Mouse (Mus musculus): ENCODE results near the gene Cd300lf. TPM values are rescaled to one million over a fixed set of nuclear protein-coding genes. Genes with fewer than 3 reads are reported as not detected.

Gene Cd300lf
- polyA plus RNA-seq, 1 experiment, result not detected

DNA sequence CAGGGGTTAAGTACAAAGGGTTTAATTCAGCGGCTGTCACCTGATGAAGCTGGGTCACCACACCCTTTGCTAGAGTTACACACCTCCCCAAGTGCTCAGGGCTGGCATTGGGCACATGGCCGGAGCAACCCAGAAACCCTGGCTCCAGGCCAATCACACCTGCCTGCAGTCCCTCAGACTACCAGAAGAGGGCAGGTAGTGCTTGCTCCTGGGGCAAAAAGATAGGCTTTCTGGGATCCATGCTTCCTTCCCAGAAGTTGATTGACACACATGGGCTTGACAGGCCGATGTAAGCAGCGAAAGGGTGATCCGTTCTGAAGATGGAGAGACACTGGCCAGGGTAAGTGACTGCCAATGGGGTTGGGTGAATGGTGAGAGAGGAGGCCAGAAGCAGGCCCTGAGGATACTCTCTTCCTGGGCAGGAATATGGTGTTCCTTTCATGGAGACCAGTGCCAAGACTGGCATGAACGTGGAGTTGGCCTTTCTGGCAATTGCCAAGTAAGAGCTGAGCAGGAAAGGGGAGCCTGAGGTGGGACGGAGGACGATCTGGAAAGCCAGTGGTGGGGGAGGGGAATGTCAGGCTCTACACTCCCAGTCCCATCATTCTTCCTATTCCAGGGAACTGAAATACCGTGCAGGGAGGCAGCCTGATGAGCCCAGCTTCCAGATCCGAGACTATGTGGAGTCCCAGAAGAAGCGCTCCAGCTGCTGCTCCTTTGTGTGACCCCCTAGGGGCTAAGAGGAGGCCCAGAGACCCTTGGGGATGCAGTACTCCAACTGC is 26.4 kb upstream of the Cd300lf start:
- no peak overlapping the region for H3K4me3 ChIP-seq (ENCODE audit: insufficient read depth, poor library complexity, severe bottlenecking)
- no peaks in the 10 kb centered on the region for H3K79me3 ChIP-seq (ENCODE audit: low read depth)
- H3K27me3 ChIP-seq (ENCODE audit: control insufficient read depth, insufficient read depth, insufficient read length), result peaks cover 6% of the 10 kb centered on the region
- TF ChIP-seq MYOD1 (IDR thresholded peaks at IDR 0.05; ENCODE audit: control insufficient read depth, insufficient read length, low read depth) (no peak), FOSL1 (IDR thresholded peaks at IDR 0.05; ENCODE audit: insufficient read depth, low read length, poor library complexity, severe bottlenecking) (no peak), MYOG (IDR thresholded peaks at IDR 0.05; ENCODE audit: control insufficient read depth, extremely low read depth, insufficient read length) (no peak), MAX (IDR thresholded peaks at IDR 0.05) (peak; percentile 29), CTCF (IDR thresholded peaks at IDR 0.05; ENCODE audit: control insufficient read depth, insufficient read depth, insufficient read length) (peak; percentile 41), USF1 (IDR thresholded peaks at IDR 0.05; ENCODE audit: low read depth) (peak; percentile 14), CEBPB (IDR thresholded peaks at IDR 0.05; ENCODE audit: low read depth) (no peak)
- no peak overlapping the region for H3ac ChIP-seq (ENCODE audit: control insufficient read depth, insufficient read length, low read depth)
- no peaks in the 10 kb centered on the region for H3K36me3 ChIP-seq (ENCODE audit: control insufficient read depth, insufficient read depth)
- no peaks in the 10 kb centered on the region for H3K79me2 ChIP-seq (ENCODE audit: control insufficient read depth, insufficient read depth)

DNA sequence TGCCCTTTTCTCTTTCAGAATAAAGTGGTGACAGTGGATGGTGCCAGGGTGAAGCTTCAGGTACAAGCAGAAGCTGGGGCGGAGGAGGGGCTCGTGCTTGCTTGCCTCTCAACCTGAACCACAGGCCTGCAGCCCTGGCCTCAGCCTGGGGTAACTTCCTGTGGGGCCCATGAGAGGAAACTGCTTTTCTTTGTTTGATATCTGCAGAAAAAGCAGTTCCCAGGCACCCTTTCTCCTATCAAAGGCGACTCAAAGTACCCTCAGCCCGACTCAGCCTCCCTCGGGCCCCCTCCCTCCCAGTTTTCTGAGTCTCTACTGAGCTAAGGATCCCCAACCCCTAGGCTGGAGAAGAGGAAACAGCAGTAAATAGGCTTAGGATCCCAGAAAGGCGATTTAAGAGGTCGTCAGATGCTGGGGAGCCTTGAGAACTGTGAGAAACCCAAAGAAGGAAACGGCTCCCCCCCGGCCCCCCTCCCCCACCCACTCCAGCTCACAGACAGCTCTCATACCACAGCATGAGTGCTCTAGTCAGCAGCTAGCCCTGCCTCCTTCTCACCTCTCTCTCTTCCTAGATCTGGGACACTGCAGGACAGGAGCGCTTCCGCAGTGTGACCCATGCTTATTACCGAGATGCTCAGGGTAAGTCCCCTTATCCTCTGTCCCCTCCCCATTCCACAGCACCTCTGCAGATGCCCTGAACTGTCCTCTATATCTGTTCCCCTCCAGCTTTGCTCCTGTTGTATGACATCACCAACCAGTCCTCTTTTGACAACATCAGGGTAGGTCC is 24.3 kb upstream of the Cd300lf start:
- H3K79me2 ChIP-seq (ENCODE audit: control insufficient read depth, insufficient read depth), result no peaks in the 10 kb centered on the region
- H3K79me3 ChIP-seq (ENCODE audit: low read depth), result no peaks in the 10 kb centered on the region
- no peaks in the 10 kb centered on the region for H3K36me3 ChIP-seq (ENCODE audit: control insufficient read depth, insufficient read depth)
- H3K4me3 ChIP-seq (ENCODE audit: insufficient read depth, poor library complexity, severe bottlenecking), result no peak overlapping the region
- H3ac ChIP-seq (ENCODE audit: control insufficient read depth, insufficient read length, low read depth), result no peak overlapping the region
- TF ChIP-seq MAX (IDR thresholded peaks at IDR 0.05) (no peak), CTCF (IDR thresholded peaks at IDR 0.05; ENCODE audit: control insufficient read depth, insufficient read depth, insufficient read length) (no peak), MYOD1 (IDR thresholded peaks at IDR 0.05; ENCODE audit: control insufficient read depth, insufficient read length, low read depth) (no peak), CEBPB (IDR thresholded peaks at IDR 0.05; ENCODE audit: low read depth) (no peak), FOSL1 (IDR thresholded peaks at IDR 0.05; ENCODE audit: insufficient read depth, low read length, poor library complexity, severe bottlenecking) (no peak), MYOG (IDR thresholded peaks at IDR 0.05; ENCODE audit: control insufficient read depth, extremely low read depth, insufficient read length) (no peak), USF1 (IDR thresholded peaks at IDR 0.05; ENCODE audit: low read depth) (no peak)
- H3K27me3 ChIP-seq (ENCODE audit: control insufficient read depth, insufficient read depth, insufficient read length), result peaks cover 17% of the 10 kb centered on the region

DNA sequence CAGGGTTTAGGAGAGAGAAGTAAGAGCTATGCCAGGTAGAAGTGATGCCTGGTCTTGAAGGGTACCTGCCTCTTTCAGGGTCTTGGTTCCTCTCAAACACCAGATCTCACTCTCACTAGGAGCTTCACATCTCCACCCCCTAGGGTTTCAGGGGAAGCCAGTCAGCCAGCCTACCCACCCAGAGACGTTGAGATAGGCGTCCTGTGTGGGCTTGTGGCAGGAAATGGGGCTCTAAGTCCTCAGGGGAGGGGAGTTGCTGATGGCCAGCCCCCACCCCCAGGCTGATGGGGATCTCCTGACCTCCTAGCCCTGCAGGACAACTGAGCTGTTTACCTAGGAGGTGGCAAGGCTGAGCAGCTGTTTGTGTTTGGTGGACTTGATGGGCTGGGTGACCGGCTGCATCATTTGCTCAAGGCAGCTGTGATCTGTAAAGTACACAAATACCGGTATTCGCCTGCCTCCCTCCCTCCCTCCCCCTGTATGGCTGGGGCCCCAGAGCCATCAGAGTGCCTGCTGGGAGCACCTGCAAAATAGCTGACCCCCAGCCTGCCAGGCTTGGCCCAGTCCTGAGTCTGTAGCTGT is 21.4 kb upstream of the Cd300lf start:
- Histone ChIP-seq H3K79me3 (ENCODE audit: low read depth) (no peaks in the 10 kb centered on the region), H3ac (ENCODE audit: control insufficient read depth, insufficient read length, low read depth) (no peak overlapping the region), H3K36me3 (ENCODE audit: control insufficient read depth, insufficient read depth) (no peaks in the 10 kb centered on the region), H3K27me3 (ENCODE audit: control insufficient read depth, insufficient read depth, insufficient read length) (peaks cover 17% of the 10 kb centered on the region), H3K79me2 (ENCODE audit: control insufficient read depth, insufficient read depth) (no peaks in the 10 kb centered on the region), H3K4me3 (ENCODE audit: insufficient read depth, poor library complexity, severe bottlenecking) (no peak overlapping the region)
- TF ChIP-seq MYOG (IDR thresholded peaks at IDR 0.05; ENCODE audit: control insufficient read depth, extremely low read depth, insufficient read length) (no peak), FOSL1 (IDR thresholded peaks at IDR 0.05; ENCODE audit: insufficient read depth, low read length, poor library complexity, severe bottlenecking) (no peak), CTCF (IDR thresholded peaks at IDR 0.05; ENCODE audit: control insufficient read depth, insufficient read depth, insufficient read length) (no peak), MYOD1 (IDR thresholded peaks at IDR 0.05; ENCODE audit: control insufficient read depth, insufficient read length, low read depth) (no peak), USF1 (IDR thresholded peaks at IDR 0.05; ENCODE audit: low read depth) (no peak), MAX (IDR thresholded peaks at IDR 0.05) (no peak)

DNA sequence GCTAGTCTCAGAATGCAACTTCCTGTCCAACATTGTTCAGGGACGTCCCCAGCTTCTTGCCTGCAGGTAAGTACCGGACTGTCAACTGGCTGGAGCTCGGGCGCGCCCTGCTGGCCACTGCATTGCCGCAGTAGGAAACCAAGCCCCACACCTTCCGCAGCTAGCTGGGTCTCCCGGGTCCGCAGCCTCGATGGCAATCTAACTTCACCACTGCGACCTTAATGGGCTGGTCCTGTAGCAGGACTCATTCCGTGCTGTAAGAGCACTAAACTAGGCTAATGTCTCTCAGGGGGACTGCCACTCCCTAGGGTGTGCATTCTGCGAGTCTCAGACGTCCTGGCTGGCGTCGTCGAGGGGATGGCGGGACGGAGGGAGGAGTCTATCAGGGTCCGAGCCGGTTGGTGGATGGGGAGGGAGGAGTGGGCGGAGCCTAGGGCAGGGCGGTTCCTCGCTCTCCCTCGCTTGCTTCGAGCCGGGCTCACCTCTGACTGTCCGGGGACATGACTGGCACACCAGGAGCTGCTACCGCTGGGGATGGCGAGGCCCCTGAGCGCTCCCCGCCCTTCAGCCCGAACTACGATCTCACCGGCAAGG is 20.0 kb upstream of the Cd300lf start:
- no peak overlapping the region for H3K4me3 ChIP-seq (ENCODE audit: insufficient read depth, poor library complexity, severe bottlenecking)
- no peak overlapping the region for H3ac ChIP-seq (ENCODE audit: control insufficient read depth, insufficient read length, low read depth)
- peaks cover 17% of the 10 kb centered on the region for H3K27me3 ChIP-seq (ENCODE audit: control insufficient read depth, insufficient read depth, insufficient read length)
- no peaks in the 10 kb centered on the region for H3K79me3 ChIP-seq (ENCODE audit: low read depth)
- TF ChIP-seq CTCF (IDR thresholded peaks at IDR 0.05; ENCODE audit: control insufficient read depth, insufficient read depth, insufficient read length) (peak; percentile 80), FOSL1 (IDR thresholded peaks at IDR 0.05; ENCODE audit: insufficient read depth, low read length, poor library complexity, severe bottlenecking) (no peak), MYOD1 (IDR thresholded peaks at IDR 0.05; ENCODE audit: control insufficient read depth, insufficient read length, low read depth) (no peak), MAX (IDR thresholded peaks at IDR 0.05) (no peak), USF1 (IDR thresholded peaks at IDR 0.05; ENCODE audit: low read depth) (no peak), CEBPB (IDR thresholded peaks at IDR 0.05; ENCODE audit: low read depth) (no peak), MYOG (IDR thresholded peaks at IDR 0.05; ENCODE audit: control insufficient read depth, extremely low read depth, insufficient read length) (no peak)
- H3K36me3 ChIP-seq (ENCODE audit: control insufficient read depth, insufficient read depth), result no peaks in the 10 kb centered on the region
- H3K79me2 ChIP-seq (ENCODE audit: control insufficient read depth, insufficient read depth), result no peaks in the 10 kb centered on the region

DNA sequence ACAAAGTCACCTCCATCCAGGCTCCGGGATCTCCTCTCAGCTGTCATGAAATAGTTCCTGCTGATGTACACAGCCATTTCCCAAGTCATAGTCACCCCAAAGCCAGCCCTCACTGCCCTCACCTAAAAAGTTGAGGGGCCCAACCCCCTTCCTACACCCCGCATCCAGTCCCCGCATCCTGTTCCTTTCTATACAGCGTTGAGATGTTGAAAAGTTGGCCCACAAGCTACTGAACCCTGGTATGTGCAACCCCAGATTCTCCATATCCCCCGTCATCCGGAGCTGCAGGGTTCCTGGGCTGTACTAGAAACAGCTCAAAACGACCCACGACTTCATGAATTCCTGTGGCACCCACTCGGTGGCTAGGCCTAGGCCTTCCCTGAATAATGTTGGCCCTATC is 19.3 kb upstream of the Cd300lf start:
- Histone ChIP-seq H3K79me3 (ENCODE audit: low read depth) (no peaks in the 10 kb centered on the region), H3ac (ENCODE audit: control insufficient read depth, insufficient read length, low read depth) (no peak overlapping the region), H3K27me3 (ENCODE audit: control insufficient read depth, insufficient read depth, insufficient read length) (peaks cover 20% of the 10 kb centered on the region), H3K4me3 (ENCODE audit: insufficient read depth, poor library complexity, severe bottlenecking) (no peak overlapping the region), H3K36me3 (ENCODE audit: control insufficient read depth, insufficient read depth) (no peaks in the 10 kb centered on the region), H3K79me2 (ENCODE audit: control insufficient read depth, insufficient read depth) (no peaks in the 10 kb centered on the region)
- TF ChIP-seq MAX (IDR thresholded peaks at IDR 0.05) (no peak), CTCF (IDR thresholded peaks at IDR 0.05; ENCODE audit: control insufficient read depth, insufficient read depth, insufficient read length) (no peak), MYOG (IDR thresholded peaks at IDR 0.05; ENCODE audit: control insufficient read depth, extremely low read depth, insufficient read length) (no peak), USF1 (IDR thresholded peaks at IDR 0.05; ENCODE audit: low read depth) (no peak), MYOD1 (IDR thresholded peaks at IDR 0.05; ENCODE audit: control insufficient read depth, insufficient read length, low read depth) (no peak)
